Mouse (Mus musculus): ENCODE data around the gene Ctnnd2.

DNA sequence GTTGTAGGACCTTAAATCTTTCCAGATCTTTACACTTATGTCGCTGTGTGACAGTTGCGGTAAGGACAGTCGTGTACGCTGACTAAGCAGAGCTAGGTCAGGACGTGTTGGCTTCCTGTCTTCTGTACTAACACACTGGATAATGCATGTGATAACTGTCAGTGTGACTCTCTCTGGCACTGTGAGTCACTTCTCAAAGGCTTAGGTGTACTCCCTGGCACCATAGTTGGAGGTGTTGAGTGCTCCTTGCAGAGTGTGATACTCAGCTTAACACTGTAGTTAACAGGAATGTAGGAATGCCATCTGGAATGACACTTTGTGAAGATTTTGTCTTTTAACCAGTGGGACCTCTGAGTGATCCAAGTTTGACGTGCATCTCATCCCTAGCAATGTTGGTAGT lies 418.5 kb downstream of the Ctnnd2 start:
- TF ChIP-seq CTCF (IDR thresholded peaks at IDR 0.05; ENCODE audit: control insufficient read depth, insufficient read depth, low read length) (no peak), POLR2A (IDR thresholded peaks at IDR 0.05; ENCODE audit: borderline replicate concordance, control insufficient read depth, low read depth, low read length) (no peak)
